In the genomic region with DNA sequence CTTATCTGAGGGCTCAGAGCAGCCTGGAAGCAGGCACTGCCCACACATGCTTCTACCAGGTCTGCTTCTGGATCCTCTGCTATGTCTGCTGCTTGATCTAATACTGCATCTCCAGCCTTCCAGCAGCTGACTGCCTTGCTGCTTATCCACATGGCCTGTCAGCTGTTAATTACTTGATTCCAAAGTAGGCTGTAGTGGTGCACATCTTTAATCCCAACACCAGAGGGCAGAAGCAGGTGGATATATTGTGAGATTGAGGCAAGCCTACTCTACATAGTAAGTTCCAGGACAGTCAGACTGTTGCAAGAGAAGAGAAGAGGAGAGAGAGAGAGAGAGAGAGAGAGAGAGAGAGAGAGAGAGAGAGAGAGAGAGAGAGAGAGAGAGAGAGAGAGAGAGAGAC, we compare ENCODE assay signal across 9 mouse cellular contexts. TPM values are rescaled to one million over a fixed set of nuclear protein-coding genes. Genes with fewer than 3 reads are reported as not detected.
A peak's percentile ranks its signal among the peaks of the same experiment; 100 is the strongest.
DNase-seq lines count a peak whose midpoint lies in the region; TF ChIP-seq lines count a peak whose summit lies in the region.
"Had no signal": no experiment of that assay in that cellular context is flagged by ENCODE, and none has a peak within 500 bp of the region (broad histone marks: within the 10 kb centered on the region; RNA-seq: fewer than 3 reads in every experiment).

No protein-coding gene starts in this region.

- peaks cover 18% of the 10 kb centered on the region for H3K9me3 ChIP-seq in CH12.LX (replicated peaks; ENCODE audit: low read length)
- H3K9me3 ChIP-seq: embryonic facial prominence, embryonic 12.5 days had no signal

- H3K9ac ChIP-seq in CH12.LX (ENCODE audit: insufficient read depth, low read depth), result no peak overlapping the region
- H3K9ac ChIP-seq: embryonic facial prominence, embryonic 12.5 days had no signal

- no peaks in the 10 kb centered on the region for H3K79me2 ChIP-seq in CH12.LX (replicated peaks; ENCODE audit: control insufficient read depth, extremely low read depth, insufficient read depth, poor library complexity, severe bottlenecking)

- in situ Hi-C loops in CH12.LX (cut with MboI; ENCODE audit: low pct_ligation_motif_present, low pct_unique_long_range_greater_than_20kb, low sequenced_read_pairs), result no loop called here

- H3K27ac ChIP-seq in CH12.LX (ENCODE audit: insufficient read depth, low read depth), result no peak overlapping the region
- H3K27ac ChIP-seq: embryonic facial prominence, embryonic 12.5 days had no signal

- peak; percentile 15 for DNase-seq in heart, postnatal 4 days
- no peak for DNase-seq in heart, adult 11 months
- DNase-seq in CH12.LX (ENCODE audit: extremely low read depth) (peak; percentile 4), adipocyte (ENCODE audit: low spot score) (peak; percentile 84)
- DNase-seq in kidney, postnatal 36 days, result peak; percentile 13 to 14
- DNase-seq in ovary, postnatal 10 days (ENCODE audit: low spot score), result no peak
- DNase-seq in gastrocnemius, adult 8-10 months (ENCODE audit: low spot score in 2 of 2), result no peak
- no peak for DNase-seq in frontal cortex, postnatal 10 days (ENCODE audit: low spot score in 2 of 2)

- no peak for TF ChIP-seq RAD21 in CH12.LX (IDR thresholded peaks at IDR 0.05; ENCODE audit: low read depth, low read length)

- dilution Hi-C loops in CH12.LX (cut with MboI; ENCODE audit: extremely low pct_ligation_motif_present, extremely low pct_unique_long_range_greater_than_20kb, low sequenced_read_pairs), result no loop called here

- TF ChIP-seq POLR2A in CH12.LX (IDR thresholded peaks at IDR 0.05; ENCODE audit: low read depth, low read length), result no peak

- no peaks in the 10 kb centered on the region for H3K27me3 ChIP-seq in CH12.LX (replicated peaks)
- H3K27me3 ChIP-seq: embryonic facial prominence, embryonic 12.5 days had no signal

- TF ChIP-seq EP300 in CH12.LX (IDR thresholded peaks at IDR 0.05; ENCODE audit: low read length), result no peak

- no peak overlapping the region for H3K4me3 ChIP-seq in CH12.LX (replicated peaks in 1 of 3; ENCODE audit: low read depth in 2 of 3, low read length in 2 of 3, poor library complexity in 1 of 3)
- H3K4me3 ChIP-seq: embryonic facial prominence, embryonic 12.5 days had no signal

- no peaks in the 10 kb centered on the region for H3K4me1 ChIP-seq in CH12.LX (ENCODE audit: control insufficient read depth in 1 of 2, insufficient read depth in 2 of 2)
- H3K4me1 ChIP-seq: embryonic facial prominence, embryonic 12.5 days had no signal

- no peaks in the 10 kb centered on the region for H3K36me3 ChIP-seq in CH12.LX (replicated peaks in 1 of 2; ENCODE audit: control insufficient read depth in 1 of 2, insufficient read depth in 1 of 2, low read length in 1 of 2)
- H3K36me3 ChIP-seq: embryonic facial prominence, embryonic 12.5 days had no signal

- H3K4me2 ChIP-seq in CH12.LX (ENCODE audit: insufficient read depth, low read depth, poor library complexity, severe bottlenecking), result no peak overlapping the region
- H3K4me2 ChIP-seq: embryonic facial prominence, embryonic 12.5 days had no signal

- peak in 1 of 2 experiments; percentile 33; a peak in 2 of 4 replicates for TF ChIP-seq CTCF in CH12.LX (conservative IDR thresholded peaks at IDR 0.05 in 1 of 2, IDR thresholded peaks at IDR 0.05 in 1 of 2; ENCODE audit: low read depth in 2 of 2, low read length in 2 of 2)

TF ChIP-seq in CH12.LX, 34 proteins besides CTCF, POLR2A, EP300 and RAD21:
- peak; percentile 15; the same call in 1 of the 2 replicates for TF ChIP-seq SMC3 (IDR thresholded peaks at IDR 0.05; ENCODE audit: low read depth, low read length)
- TF ChIP-seq UBTF (IDR thresholded peaks at IDR 0.05; ENCODE audit: low read depth, low read length), result no peak

RNA-seq across cellular contexts. Expression of a gene that starts 26.4 kb away (rescaled TPM):
- 1 to 10 TPM in 1 of 2 experiments, under 1 TPM in 1; 0.21 to 1.1 TPM for total RNA-seq in heart, postnatal 4 days (2021)
- total RNA-seq in CH12.LX (2012; rRNA removed), result not detected in 2 replicates
- not detected in 2 replicates for total RNA-seq in CH12.LX (2014; rRNA removed)
- not detected in 2 replicates for polyA plus RNA-seq in CH12.LX (2012; ENCODE audit: insufficient read length, low read depth)
- total RNA-seq in gastrocnemius, adult 8-10 months (2022), result not detected

RNA-seq across cellular contexts. Expression of a gene that starts 30.5 kb away (rescaled TPM):
- total RNA-seq in heart, postnatal 4 days (2021), result not detected
- not detected in 2 replicates for total RNA-seq in CH12.LX (2012; rRNA removed)
- total RNA-seq in CH12.LX (2014; rRNA removed), result not detected in 2 replicates
- polyA plus RNA-seq in CH12.LX (2012; ENCODE audit: insufficient read length, low read depth), result not detected in 2 replicates
- total RNA-seq in gastrocnemius, adult 8-10 months (2022), result not detected

RNA-seq across cellular contexts. Expression of a gene that starts 43.1 kb away (rescaled TPM):
- total RNA-seq in heart, postnatal 4 days (2021), result 1 to 10 TPM in 1 of 2 experiments, under 1 TPM in 1; 0.38 to 1.0 TPM
- total RNA-seq in CH12.LX (2012; rRNA removed) (not detected in 2 replicates), CH12.LX (2014; rRNA removed) (not detected in 2 replicates)
- not detected in 2 replicates for polyA plus RNA-seq in CH12.LX (2012; ENCODE audit: insufficient read length, low read depth)
- total RNA-seq in gastrocnemius, adult 8-10 months (2022), result under 1 TPM; 0.22 to 0.58 (median 0.28) TPM

Comparison
In these comparisons a context has a peak if more than half of its experiments do, and no peak if none do; other contexts are left out.
1. DNase-seq: peak in heart, postnatal 4 days (single experiment), CH12.LX (single experiment), adipocyte (single experiment) and kidney, postnatal 36 days (2 of 2); none in heart, adult 11 months (single experiment), ovary, postnatal 10 days (single experiment), gastrocnemius, adult 8-10 months (0 of 2) and frontal cortex, postnatal 10 days (0 of 2).